Mouse (Mus musculus): Measurements from ENCODE around the gene Mdm2. TPM values are rescaled to one million over a fixed set of nuclear protein-coding genes. Genes with fewer than 3 reads are reported as not detected.

Mdm2 gene
- total and polyA plus RNA-seq, 3 experiments = 35.3 to 601 (median 42.2) TPM

DNA sequence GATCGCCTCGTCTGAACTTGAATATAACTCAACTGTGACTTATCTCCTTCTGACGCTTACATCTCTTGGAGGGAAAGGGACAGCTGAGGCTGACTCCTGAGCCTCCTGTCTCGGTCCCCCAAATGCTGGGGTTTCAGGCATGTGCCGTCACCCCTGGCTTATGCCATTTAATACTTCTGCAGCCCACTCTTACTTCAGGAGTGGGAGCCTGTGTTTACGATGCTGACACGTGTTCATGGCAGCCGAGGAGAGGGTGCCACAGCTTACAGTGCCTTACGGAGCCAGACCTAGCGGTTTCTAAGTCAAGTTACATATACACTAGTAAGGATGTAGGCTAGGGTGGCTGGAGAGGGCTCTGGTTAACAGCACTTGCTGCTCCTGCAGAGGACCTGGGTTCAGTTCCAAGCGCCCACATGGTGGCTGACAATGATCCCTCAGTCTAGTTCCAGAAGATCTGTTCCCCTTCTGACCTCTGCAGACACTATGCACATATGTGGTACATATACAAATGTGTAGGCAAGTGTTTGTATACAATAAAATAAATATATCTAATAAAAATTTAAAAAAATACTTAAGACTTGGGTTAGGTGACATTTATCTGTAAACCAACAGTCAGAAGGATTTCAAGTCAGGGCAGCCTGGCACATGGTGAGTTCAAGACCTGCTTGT, 45.4 kb upstream of the Mdm2 start:
- no peaks in the 10 kb centered on the region for H3K79me2 ChIP-seq (ENCODE audit: control insufficient read depth, insufficient read depth, low read length, poor library complexity)
- H3K27ac ChIP-seq (ENCODE audit: control insufficient read depth, low read depth, low read length) = no peak overlapping the region
- no peak for DNase-seq (ENCODE audit: low read depth, low spot score)
- H3K9me3 ChIP-seq (replicated peaks; ENCODE audit: insufficient read depth, low read length) = no peaks in the 10 kb centered on the region
- H3K27me3 ChIP-seq (ENCODE audit: control insufficient read depth in 1 of 2, insufficient read depth in 2 of 2, low read length in 2 of 2) = no peaks in the 10 kb centered on the region
- H3K36me3 ChIP-seq (ENCODE audit: control insufficient read depth in 1 of 2, insufficient read depth in 2 of 2, low read length in 2 of 2) = peaks cover 0 to 30% of the 10 kb centered on the region in 2 experiments; a peak in 2 of 4 replicates
- no peak overlapping the region for H3K9ac ChIP-seq (ENCODE audit: control insufficient read depth, low read depth, low read length, poor library complexity, severe bottlenecking)
- H3K4me3 ChIP-seq (ENCODE audit: control insufficient read depth in 1 of 2, insufficient read depth in 1 of 2, low read depth in 2 of 2, low read length in 2 of 2) = no peak overlapping the region
- TF ChIP-seq JUND (IDR thresholded peaks at IDR 0.05; ENCODE audit: low read depth, low read length) (no peak), ETS1 (IDR thresholded peaks at IDR 0.05; ENCODE audit: low read depth, low read length) (no peak), MYB (IDR thresholded peaks at IDR 0.05; ENCODE audit: low read depth, low read length) (no peak), NELFE (IDR thresholded peaks at IDR 0.05; ENCODE audit: low read depth, low read length) (no peak), NRF1 (IDR thresholded peaks at IDR 0.05; ENCODE audit: insufficient read depth, low read depth, low read length, poor library complexity, severe bottlenecking) (no peak)
- no peaks in the 10 kb centered on the region for H3K4me1 ChIP-seq (ENCODE audit: control insufficient read depth in 1 of 2, insufficient read depth in 2 of 2, low read length in 2 of 2)

DNA sequence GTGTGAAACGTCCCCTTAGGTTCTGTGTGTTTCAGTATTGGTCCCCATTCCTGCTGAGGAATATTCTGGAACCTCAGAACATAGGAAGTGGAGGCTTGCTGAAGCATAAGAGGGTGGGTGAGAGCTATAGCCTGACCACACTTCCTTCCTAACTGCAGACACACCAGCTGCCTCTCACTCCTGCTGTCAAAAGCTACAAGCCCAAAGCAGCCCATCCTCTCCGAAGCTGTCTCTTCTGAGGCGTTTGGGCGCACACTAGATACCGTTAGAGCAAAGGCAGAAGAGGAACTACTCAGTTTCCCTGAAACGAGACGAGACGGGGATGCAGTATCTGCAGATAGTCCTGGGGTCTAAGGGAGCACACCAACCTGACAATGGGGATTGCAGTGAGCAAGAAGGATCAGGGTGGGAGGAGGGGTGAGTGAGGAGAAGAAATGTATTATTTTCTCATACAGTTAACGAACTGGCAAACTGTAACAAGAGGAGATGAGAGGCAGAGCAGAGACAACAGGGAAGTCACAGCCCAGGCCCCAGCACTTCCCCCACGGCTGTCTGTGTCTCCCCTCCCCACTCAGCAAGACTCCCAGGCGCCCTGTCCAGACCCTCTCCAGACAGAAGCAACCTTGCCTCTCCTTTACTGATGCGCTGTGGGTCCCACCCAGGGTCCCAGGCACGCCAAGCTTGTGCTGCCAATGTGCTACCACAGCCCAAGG, 44.7 kb upstream of the Mdm2 start:
- Histone ChIP-seq H3K27me3 (ENCODE audit: control insufficient read depth in 1 of 2, insufficient read depth in 2 of 2, low read length in 2 of 2) (no peaks in the 10 kb centered on the region), H3K79me2 (ENCODE audit: control insufficient read depth, insufficient read depth, low read length, poor library complexity) (no peaks in the 10 kb centered on the region), H3K36me3 (ENCODE audit: control insufficient read depth in 1 of 2, insufficient read depth in 2 of 2, low read length in 2 of 2) (peaks cover 0 to 37% of the 10 kb centered on the region in 2 experiments; a peak in 2 of 4 replicates), H3K9me3 (replicated peaks; ENCODE audit: insufficient read depth, low read length) (no peaks in the 10 kb centered on the region), H3K4me3 (ENCODE audit: control insufficient read depth in 1 of 2, insufficient read depth in 1 of 2, low read depth in 2 of 2, low read length in 2 of 2) (no peak overlapping the region), H3K4me1 (ENCODE audit: control insufficient read depth in 1 of 2, insufficient read depth in 2 of 2, low read length in 2 of 2) (no peaks in the 10 kb centered on the region), H3K27ac (ENCODE audit: control insufficient read depth, low read depth, low read length) (no peak overlapping the region), H3K9ac (ENCODE audit: control insufficient read depth, low read depth, low read length, poor library complexity, severe bottlenecking) (no peak overlapping the region)
- no peak for TF ChIP-seq ETS1 (IDR thresholded peaks at IDR 0.05; ENCODE audit: low read depth, low read length)
- no peak for TF ChIP-seq EP300 (IDR thresholded peaks at IDR 0.05; ENCODE audit: low read depth in 1 of 2, low read length in 2 of 2)
- TF ChIP-seq POLR2AphosphoS2 (IDR thresholded peaks at IDR 0.05; ENCODE audit: low read length) = no peak
- no peak for TF ChIP-seq MAZ (IDR thresholded peaks at IDR 0.05; ENCODE audit: low read depth, low read length)
- TF ChIP-seq TCF12 (IDR thresholded peaks at IDR 0.05; ENCODE audit: low read depth, low read length) = no peak
- TF ChIP-seq NELFE (IDR thresholded peaks at IDR 0.05; ENCODE audit: low read depth, low read length) = no peak
- TF ChIP-seq SMC3 (IDR thresholded peaks at IDR 0.05; ENCODE audit: low read depth, low read length) = no peak
- TF ChIP-seq ZMIZ1 (IDR thresholded peaks at IDR 0.05; ENCODE audit: low read depth, low read length) = no peak
- TF ChIP-seq CHD2 (IDR thresholded peaks at IDR 0.05; ENCODE audit: low read length) = no peak
- TF ChIP-seq POLR2A (IDR thresholded peaks at IDR 0.05; ENCODE audit: control insufficient read depth in 1 of 2, insufficient read depth in 1 of 2, low read depth in 1 of 2, low read length in 2 of 2, poor library complexity in 1 of 2) = no peak
- TF ChIP-seq MAX (IDR thresholded peaks at IDR 0.05; ENCODE audit: low read length) = no peak
- no peak for TF ChIP-seq BHLHE40 (IDR thresholded peaks at IDR 0.05; ENCODE audit: borderline replicate concordance, low read depth, low read length)
- no peak for TF ChIP-seq GATA1 (IDR thresholded peaks at IDR 0.05; ENCODE audit: low read depth, low read length)
- no peak for TF ChIP-seq JUND (IDR thresholded peaks at IDR 0.05; ENCODE audit: low read depth, low read length)
- TF ChIP-seq MYC (IDR thresholded peaks at IDR 0.05; ENCODE audit: low read depth, low read length) = no peak
- no peak for TF ChIP-seq POLR2AphosphoS5 (IDR thresholded peaks at IDR 0.05; ENCODE audit: borderline replicate concordance, low read depth, low read length)
- TF ChIP-seq RCOR1 (IDR thresholded peaks at IDR 0.05; ENCODE audit: low read depth, low read length) = no peak
- no peak for TF ChIP-seq UBTF (IDR thresholded peaks at IDR 0.05; ENCODE audit: borderline replicate concordance, insufficient read depth, low read depth, low read length)
- no peak for TF ChIP-seq KAT2A (conservative IDR thresholded peaks at IDR 0.05; ENCODE audit: low read depth, low read length)
- TF ChIP-seq ZC3H11A (IDR thresholded peaks at IDR 0.05; ENCODE audit: low read depth, low read length) = no peak
- no peak for DNase-seq (ENCODE audit: low read depth, low spot score)
